Mouse (Mus musculus): ENCODE measurements around the gene St7. TPM values are rescaled to one million over a fixed set of nuclear protein-coding genes. Genes with fewer than 3 reads are reported as not detected.
"Not testable (repeated sequence)": the region's sequence is repeated elsewhere in the genome, so short reads cannot be mapped to it uniquely, and the experiment has no call there.

Gene St7
- polyA plus RNA-seq, 1 experiment from 2014 or later = 26.0 TPM

DNA sequence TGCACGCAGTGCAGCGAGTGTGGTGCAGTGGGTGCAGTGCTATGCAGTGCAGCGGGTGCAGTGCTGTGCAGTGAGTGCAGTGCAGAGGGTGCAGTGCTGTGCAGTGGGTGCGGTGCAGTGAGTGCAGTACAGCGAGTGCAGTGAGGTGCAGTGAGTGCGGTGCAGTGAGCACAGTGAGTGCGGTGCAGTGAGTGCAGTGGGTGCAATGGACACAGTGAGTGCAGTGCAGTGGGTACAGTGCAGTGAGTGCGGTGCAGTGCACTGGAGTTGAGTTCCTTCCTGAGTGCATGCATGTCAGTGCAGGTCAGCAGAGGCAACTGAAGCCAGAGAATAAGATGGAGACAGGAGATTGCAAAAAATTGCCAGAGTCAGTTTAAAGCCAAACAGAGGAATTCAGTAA lies 10.9 kb upstream of the St7 start:
- WGBS = 99% methylated on average over 8 of the region's 8 CpGs
- H3K4me1 ChIP-seq (replicated peaks) = no peaks in the 10 kb centered on the region
- ATAC-seq = 0 out of 2 replicates have a peak, but pooled peaks have one; percentile 15
- no peak overlapping the region for H3K9ac ChIP-seq
- H3K9me3 ChIP-seq = no peaks in the 10 kb centered on the region
- no peak overlapping the region for H3K4me3 ChIP-seq (replicated peaks)
- H3K4me2 ChIP-seq (replicated peaks) = no peak overlapping the region
- no peaks in the 10 kb centered on the region for H3K27me3 ChIP-seq (replicated peaks)
- H3K27ac ChIP-seq = no peak overlapping the region
- H3K36me3 ChIP-seq = no peaks in the 10 kb centered on the region

GRCm38 (mm10) chr6:17688676-17689075 lies 4.1 kb upstream of the St7 start:
- Histone ChIP-seq H3K4me2 (replicated peaks) (no peak overlapping the region), H3K4me3 (replicated peaks) (no peak overlapping the region), H3K27me3 (replicated peaks) (no peaks in the 10 kb centered on the region), H3K9ac (no peak overlapping the region), H3K4me1 (replicated peaks) (no peaks in the 10 kb centered on the region), H3K27ac (no peak overlapping the region), H3K9me3 (no peaks in the 10 kb centered on the region), H3K36me3 (no peaks in the 10 kb centered on the region)
- no peak for ATAC-seq
- WGBS = 66% methylated on average over 5 of the region's 5 CpGs

- peak; percentile 89 for ATAC-seq
- Histone ChIP-seq H3K9ac (peak overlapping the region; percentile 86), H3K4me3 (replicated peaks) (peak overlapping the region; percentile 75), H3K4me1 (replicated peaks) (no peaks in the 10 kb centered on the region), H3K27ac (peak overlapping the region; percentile 94), H3K27me3 (replicated peaks) (no peaks in the 10 kb centered on the region), H3K4me2 (replicated peaks) (peak overlapping the region; percentile 85), H3K9me3 (no peaks in the 10 kb centered on the region), H3K36me3 (no peaks in the 10 kb centered on the region)
- under 1% methylated on average over 97 of the region's 97 CpGs for WGBS
Measured at GRCm38 (mm10) chr6:17693726-17694549, 1.2 kb downstream of the St7 start.

DNA sequence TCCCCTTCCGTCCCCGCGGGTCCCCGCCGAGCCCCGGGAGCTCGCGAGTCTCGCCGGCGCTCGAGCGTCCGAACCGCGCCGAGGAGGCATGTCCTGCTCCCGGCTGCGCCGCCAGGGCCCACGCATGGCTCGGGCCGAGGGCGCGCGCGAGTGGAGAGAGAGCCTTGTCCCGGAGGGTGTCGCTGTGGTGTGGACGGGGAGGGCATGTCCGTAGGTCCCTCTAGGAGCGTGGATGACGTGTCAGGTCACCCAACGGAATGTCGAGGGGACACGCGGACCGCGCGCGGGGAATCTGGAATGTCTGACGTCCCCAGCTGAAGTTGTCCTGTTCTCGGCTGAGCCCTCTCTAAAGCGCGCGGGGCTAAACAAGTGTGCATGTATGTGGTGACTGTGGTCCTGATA lies 1.8 kb downstream of the St7 start:
- WGBS = under 1% methylated on average over 46 of the region's 46 CpGs
- Histone ChIP-seq H3K9me3 (no peaks in the 10 kb centered on the region), H3K4me2 (replicated peaks) (peak overlapping the region; percentile 85), H3K4me3 (replicated peaks) (peak overlapping the region; percentile 75), H3K9ac (peak overlapping the region; percentile 86), H3K4me1 (replicated peaks) (no peaks in the 10 kb centered on the region), H3K27ac (peak overlapping the region; percentile 94), H3K36me3 (no peaks in the 10 kb centered on the region), H3K27me3 (replicated peaks) (no peaks in the 10 kb centered on the region)
- peak; percentile 85 for ATAC-seq

DNA sequence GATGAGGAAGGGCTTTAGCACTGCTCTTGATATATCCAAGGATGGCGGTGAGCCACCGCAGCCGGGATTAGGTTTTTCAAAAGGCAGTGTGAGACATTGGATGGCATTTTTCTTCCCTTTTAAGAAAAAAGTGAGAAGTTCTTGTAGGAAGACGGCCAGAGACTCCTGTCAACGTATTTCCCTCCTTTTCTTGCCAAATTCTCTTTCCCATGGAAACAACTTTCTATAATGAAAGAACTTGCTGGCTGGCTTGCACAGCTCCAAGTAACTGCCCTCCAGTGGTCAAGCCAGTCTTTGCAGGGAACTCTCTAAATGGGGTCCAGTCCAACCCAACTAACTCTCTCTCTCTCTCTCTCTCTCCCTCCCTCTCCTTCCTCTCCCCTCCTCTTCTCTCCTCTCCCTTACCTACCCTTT lies 3.6 kb downstream of the St7 start:
- Histone ChIP-seq H3K36me3 (no peaks in the 10 kb centered on the region), H3K4me1 (replicated peaks) (no peaks in the 10 kb centered on the region), H3K4me3 (replicated peaks) (no peak overlapping the region), H3K9ac (no peak overlapping the region), H3K4me2 (replicated peaks) (no peak overlapping the region), H3K9me3 (no peaks in the 10 kb centered on the region), H3K27me3 (replicated peaks) (no peaks in the 10 kb centered on the region), H3K27ac (no peak overlapping the region)
- no peak for ATAC-seq
- 58% methylated on average over 5 of the region's 5 CpGs for WGBS

DNA sequence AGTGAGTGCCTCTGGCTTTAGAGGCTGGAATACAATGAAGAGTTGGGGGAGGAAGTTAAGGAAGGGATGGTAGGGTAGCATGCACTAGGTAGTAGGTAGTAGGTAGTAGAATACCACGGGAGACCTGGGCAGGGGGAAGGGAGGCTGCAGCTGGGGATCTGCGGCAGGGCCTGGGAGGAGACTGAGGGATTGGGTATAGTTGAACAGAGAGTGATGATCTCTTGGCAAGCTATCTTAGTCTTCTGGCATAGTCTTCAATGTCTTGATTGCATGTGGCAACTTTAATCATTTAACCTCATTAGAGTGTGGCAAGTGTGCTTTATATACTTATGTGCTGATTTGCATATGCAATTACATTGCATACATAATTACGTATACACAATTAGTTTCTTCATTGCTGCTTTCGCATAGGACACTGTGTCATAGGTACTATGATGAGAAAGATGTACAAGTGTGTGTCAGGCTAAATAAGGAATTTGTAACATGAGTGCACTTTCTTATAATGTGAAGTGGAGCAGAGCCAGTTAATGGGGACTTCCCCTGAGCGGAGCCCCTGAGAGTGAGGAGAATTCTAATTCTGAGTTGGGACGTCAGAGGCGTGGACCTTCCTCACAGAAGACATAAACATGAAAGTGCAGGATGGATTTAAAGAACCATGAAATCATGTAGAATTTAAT lies 8.3 kb downstream of the St7 start:
- Histone ChIP-seq H3K4me1 (replicated peaks) (no peaks in the 10 kb centered on the region), H3K4me2 (replicated peaks) (no peak overlapping the region), H3K27ac (no peak overlapping the region), H3K36me3 (no peaks in the 10 kb centered on the region), H3K9ac (no peak overlapping the region), H3K9me3 (no peaks in the 10 kb centered on the region), H3K4me3 (replicated peaks) (no peak overlapping the region), H3K27me3 (replicated peaks) (no peaks in the 10 kb centered on the region)
- ATAC-seq = no peak
- 64% methylated on average over 7 of the region's 7 CpGs for WGBS

- peak; percentile 70 for ATAC-seq
- H3K9me3 ChIP-seq; H3K4me1 ChIP-seq (replicated peaks); H3K4me2 ChIP-seq (replicated peaks); H3K27me3 ChIP-seq (replicated peaks); H3K27ac ChIP-seq; H3K36me3 ChIP-seq; H3K4me3 ChIP-seq (replicated peaks); H3K9ac ChIP-seq: not testable (repeated sequence)
- 54% methylated on average over 1 of the region's 1 CpGs for WGBS
Measured at GRCm38 (mm10) chr6:17704038-17704437, 11.3 kb downstream of the St7 start.

- ATAC-seq = no peak
- WGBS = 89% methylated on average over 3 of the region's 3 CpGs
- Histone ChIP-seq H3K4me1 (replicated peaks) (no peaks in the 10 kb centered on the region), H3K36me3 (no peaks in the 10 kb centered on the region), H3K9me3 (no peaks in the 10 kb centered on the region), H3K4me2 (replicated peaks) (no peak overlapping the region), H3K27me3 (replicated peaks) (no peaks in the 10 kb centered on the region), H3K4me3 (replicated peaks) (no peak overlapping the region), H3K9ac (no peak overlapping the region), H3K27ac (no peak overlapping the region)
Measured at GRCm38 (mm10) chr6:17705973-17706372, 13.2 kb downstream of the St7 start.

DNA sequence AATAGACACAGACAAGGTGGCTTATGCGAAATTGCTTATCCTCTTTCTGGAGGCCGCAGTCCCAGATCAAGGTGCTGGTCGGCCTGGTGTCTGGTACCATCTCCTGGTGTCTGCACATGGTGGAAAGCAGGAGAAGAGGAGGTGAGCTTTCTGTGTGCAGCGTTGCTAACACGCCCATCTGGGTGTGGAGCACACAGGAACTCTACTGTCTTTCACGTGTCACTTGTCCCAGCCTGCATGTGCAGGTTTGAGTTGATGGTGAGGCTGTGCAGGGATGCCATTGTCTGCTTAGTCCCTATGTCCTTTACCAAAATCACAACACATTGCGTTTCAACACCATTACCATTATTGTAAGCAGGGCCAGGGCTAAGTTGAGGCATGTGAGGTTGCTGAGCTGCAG lies 26.2 kb downstream of the St7 start:
- H3K27ac ChIP-seq = no peak overlapping the region
- H3K4me1 ChIP-seq (replicated peaks) = 0 out of 2 replicates have a peak, but pooled peaks cover 4% of the 10 kb centered on the region
- H3K4me2 ChIP-seq (replicated peaks) = no peak overlapping the region
- 91% methylated on average over 7 of the region's 7 CpGs for WGBS
- no peak for ATAC-seq
- H3K36me3 ChIP-seq = no peaks in the 10 kb centered on the region
- no peak overlapping the region for H3K9ac ChIP-seq
- no peaks in the 10 kb centered on the region for H3K9me3 ChIP-seq
- H3K4me3 ChIP-seq (replicated peaks) = no peak overlapping the region
- H3K27me3 ChIP-seq (replicated peaks) = no peaks in the 10 kb centered on the region

GRCm38 (mm10) chr6:17719423-17719822 lies 26.7 kb downstream of the St7 start:
- Histone ChIP-seq H3K9me3 (no peaks in the 10 kb centered on the region), H3K4me3 (replicated peaks) (no peak overlapping the region), H3K36me3 (no peaks in the 10 kb centered on the region), H3K9ac (no peak overlapping the region), H3K27me3 (replicated peaks) (no peaks in the 10 kb centered on the region), H3K27ac (no peak overlapping the region), H3K4me2 (replicated peaks) (no peak overlapping the region), H3K4me1 (replicated peaks) (0 out of 2 replicates have a peak, but pooled peaks cover 4% of the 10 kb centered on the region)
- ATAC-seq = no peak
- WGBS = 93% methylated on average over 5 of the region's 5 CpGs

DNA sequence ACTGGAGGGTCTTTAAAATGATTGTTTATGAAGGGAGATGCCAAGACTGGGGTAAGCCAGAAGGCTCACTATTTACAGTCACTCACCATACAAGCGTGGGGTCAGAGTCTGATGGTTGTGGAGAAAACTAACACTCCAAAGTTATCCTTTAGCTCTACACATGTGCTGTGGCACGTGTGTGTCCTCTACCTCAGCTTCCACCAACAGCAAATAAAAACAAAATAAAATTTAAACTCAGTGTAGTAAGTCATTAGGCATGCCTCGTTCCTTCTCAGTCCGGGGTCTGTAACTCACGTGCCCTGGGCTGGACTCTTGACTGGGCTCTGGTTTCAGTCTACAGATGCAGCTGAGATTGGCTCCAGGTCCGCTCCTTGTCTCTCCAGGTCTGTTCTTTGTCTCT lies 27.3 kb downstream of the St7 start:
- no peaks in the 10 kb centered on the region for H3K9me3 ChIP-seq
- no peak overlapping the region for H3K27ac ChIP-seq
- H3K27me3 ChIP-seq (replicated peaks) = no peaks in the 10 kb centered on the region
- 0 out of 2 replicates have a peak, but pooled peaks cover 4% of the 10 kb centered on the region for H3K4me1 ChIP-seq (replicated peaks)
- no peak for ATAC-seq
- H3K4me3 ChIP-seq (replicated peaks) = no peak overlapping the region
- 53% methylated on average over 6 of the region's 6 CpGs for WGBS
- H3K9ac ChIP-seq = no peak overlapping the region
- no peak overlapping the region for H3K4me2 ChIP-seq (replicated peaks)
- no peaks in the 10 kb centered on the region for H3K36me3 ChIP-seq

- Histone ChIP-seq H3K27me3 (replicated peaks) (no peaks in the 10 kb centered on the region), H3K9ac (no peak overlapping the region), H3K4me3 (replicated peaks) (no peak overlapping the region), H3K27ac (no peak overlapping the region), H3K9me3 (no peaks in the 10 kb centered on the region), H3K4me2 (replicated peaks) (no peak overlapping the region), H3K36me3 (no peaks in the 10 kb centered on the region), H3K4me1 (replicated peaks) (0 out of 2 replicates have a peak, but pooled peaks cover 7% of the 10 kb centered on the region)
- WGBS = 70% methylated on average over 5 of the region's 5 CpGs
- ATAC-seq = no peak
Measured at GRCm38 (mm10) chr6:17721706-17722105, 29.0 kb downstream of the St7 start.

Measured in intestine, embryonic 15.5 days (tissue).